Mouse (Mus musculus): ENCODE data around the gene Gnai2.

Gnai2 gene

GRCm38 (mm10) chr9:107657144-107657543, 22.0 kb upstream of the Gnai2 start:
- no peak for DNase-seq

DNA sequence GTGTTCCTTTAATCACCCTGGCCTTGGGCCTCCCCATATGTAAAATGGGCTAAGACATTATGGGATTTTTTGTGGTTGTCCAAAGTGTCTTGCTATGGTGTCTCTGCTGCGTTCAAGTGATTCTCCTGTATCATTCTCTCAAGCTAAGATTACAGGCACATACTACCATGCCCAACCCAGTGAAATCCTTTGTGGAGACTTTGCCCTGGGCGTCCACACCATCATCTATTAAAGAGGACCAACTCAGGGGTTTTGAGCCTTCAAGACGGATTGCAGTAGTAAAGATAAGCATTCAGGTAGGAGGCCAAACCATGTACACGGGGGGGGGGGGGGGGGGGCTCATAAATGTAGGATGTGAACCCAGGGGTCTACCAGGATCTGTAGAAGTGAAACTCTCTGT, 19.4 kb upstream of the Gnai2 start:
- no peak for DNase-seq

DNA sequence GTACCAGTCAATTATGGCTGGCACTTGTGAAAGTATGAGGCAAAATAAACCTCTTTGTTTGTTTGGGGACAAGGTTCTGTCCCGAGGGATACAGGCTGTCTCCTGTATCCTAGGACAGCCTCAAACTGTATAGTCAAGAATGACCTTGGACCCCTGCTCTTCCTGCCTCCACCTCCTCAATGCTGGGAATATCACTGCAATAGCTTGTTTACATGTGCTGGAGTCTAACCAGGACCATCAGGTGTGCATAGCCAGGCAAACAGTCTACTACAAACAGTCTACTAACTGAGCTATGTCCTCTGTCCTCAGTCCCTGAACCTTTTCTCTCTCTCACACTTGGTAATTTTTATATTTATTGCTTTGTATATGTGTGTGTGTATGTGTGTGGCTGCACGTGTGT, 18.3 kb upstream of the Gnai2 start:
- no peak for DNase-seq

DNA sequence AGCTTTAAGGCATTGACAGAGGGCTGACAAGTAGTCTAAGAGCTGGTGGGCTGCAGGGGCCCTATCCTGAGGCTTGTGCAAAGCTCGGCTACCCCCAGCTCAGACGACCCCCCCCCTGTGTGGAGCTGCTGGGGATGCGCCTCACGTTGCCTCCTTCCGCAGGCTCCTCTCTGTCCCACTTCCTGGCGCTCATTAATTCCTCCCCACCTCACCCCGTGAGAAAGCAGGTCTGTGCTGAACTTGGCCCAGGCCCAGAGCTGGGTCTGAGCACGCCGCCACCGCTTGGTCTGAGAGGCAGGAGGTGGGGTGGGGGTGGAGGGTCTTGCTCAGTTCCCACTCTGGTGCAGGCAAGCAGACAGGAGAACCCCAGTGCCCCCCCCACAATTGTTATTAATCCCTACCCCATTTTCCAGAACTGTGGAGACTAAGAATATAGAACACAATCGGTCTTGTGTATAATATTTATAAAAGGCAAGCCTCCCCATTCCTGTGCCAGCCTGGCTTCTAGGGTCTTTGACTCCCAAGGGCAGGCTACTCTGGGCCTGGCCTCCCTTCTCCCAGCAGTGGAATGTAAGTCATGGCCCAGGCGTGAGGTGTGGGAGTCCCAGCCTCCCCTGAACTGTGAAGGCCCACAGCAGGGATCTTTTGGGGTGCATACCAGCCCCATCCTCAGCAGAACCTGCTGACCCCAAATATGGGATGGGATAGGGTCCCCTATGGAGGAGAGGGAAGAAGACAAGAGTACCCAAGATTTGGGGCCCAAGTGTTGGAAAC, 15.7 kb upstream of the Gnai2 start:
- no peak for DNase-seq

- no peak for DNase-seq
These were observed 15.1 kb upstream of the Gnai2 start for GRCm38 (mm10) chr9:107650225-107650624.

DNA sequence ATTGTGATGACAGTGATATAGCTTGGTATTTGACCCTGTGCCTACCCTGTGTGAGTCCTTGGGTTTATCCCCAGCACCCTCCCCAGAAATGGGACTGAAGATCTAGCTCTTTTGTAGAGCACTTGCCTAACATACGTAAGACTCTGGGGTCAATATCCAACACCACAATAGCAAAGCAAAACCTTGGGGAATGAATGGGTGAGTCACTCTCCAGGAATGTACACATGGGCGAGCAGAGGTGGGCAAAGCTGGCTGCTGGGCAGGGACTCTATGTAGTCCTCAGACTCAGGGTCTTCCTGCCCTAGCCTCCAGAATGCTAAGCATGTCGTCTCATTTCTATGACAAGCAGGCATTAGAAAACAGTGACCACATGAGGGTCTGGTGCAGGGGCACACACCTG, 13.6 kb upstream of the Gnai2 start:
- no peak for DNase-seq

DNA sequence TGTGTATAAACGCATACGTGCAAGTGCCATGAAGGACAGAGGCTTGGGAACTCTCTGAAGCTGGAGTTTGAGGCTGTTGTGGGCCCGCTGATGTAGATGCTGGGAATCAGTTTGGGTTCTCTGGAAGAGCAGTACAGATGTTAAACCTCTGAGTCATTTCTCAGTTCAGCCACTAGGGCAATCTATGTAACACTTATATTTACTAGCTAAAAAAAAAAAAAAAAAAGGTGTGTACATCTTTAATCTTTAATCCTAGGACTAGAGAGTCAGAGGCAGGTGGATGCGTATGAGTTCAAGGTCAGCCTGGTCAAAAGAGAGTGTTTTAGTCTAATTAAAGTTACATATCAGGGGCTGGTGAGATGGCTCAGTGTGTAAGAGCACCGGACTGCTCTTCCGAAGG, 11.8 kb upstream of the Gnai2 start:
- no peak for DNase-seq

GRCm38 (mm10) chr9:107645577-107645976, 10.4 kb upstream of the Gnai2 start:
- peak; percentile 88 for DNase-seq

DNA sequence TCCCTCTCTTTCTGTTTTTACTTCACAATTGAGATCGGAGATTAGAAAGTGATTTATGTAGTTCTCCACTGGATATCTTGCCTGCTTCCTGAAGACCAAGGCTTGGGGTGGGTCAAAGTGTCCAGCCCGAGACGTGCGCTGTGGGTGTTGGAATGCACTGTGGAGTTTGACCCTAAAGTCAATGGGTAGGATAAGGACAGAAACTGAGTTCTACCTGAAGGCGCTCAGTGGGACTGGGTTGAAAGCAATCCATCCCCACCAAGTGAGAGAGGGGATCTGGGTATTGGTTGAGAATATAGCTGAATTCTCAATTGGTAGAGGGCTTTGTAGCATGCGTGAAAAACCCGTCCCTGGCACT, 10.0 kb upstream of the Gnai2 start:
- DNase-seq, result no peak

- peak; percentile 96 for DNase-seq
These were observed 9.5 kb upstream of the Gnai2 start for GRCm38 (mm10) chr9:107644495-107645152.

DNA sequence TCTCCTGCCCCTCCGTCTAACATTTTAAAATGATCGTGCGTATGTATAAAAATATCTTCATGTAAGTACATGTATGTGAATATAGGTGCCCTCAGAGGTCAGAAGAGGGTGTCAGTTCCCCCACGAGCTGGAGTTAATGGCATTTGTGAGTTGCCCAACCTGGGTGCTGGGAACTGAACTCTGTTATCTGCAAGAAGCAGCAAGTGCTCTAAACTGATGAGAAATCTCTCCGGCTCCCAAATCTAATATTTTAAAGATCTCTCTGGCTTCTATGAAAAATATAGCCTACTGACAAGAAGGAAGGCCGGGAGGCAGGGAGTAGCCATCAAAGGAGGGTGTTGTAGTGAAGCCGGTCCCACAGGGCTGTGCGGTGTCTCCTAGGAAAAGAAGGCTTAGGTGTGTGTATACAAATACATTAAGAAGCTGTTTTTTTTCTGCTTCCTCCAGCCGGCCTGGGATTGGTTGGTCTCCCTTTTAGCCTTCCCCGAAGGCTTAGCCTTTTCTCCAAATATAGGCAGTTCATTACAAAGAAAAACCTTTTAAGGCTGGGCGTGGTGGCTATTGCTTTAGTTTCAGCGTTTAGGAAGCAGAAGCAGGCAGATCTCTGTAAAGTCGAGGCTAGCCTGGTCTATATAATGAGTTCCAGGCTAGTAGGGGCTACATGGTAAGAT, 8.5 kb upstream of the Gnai2 start:
- DNase-seq, result no peak

DNA sequence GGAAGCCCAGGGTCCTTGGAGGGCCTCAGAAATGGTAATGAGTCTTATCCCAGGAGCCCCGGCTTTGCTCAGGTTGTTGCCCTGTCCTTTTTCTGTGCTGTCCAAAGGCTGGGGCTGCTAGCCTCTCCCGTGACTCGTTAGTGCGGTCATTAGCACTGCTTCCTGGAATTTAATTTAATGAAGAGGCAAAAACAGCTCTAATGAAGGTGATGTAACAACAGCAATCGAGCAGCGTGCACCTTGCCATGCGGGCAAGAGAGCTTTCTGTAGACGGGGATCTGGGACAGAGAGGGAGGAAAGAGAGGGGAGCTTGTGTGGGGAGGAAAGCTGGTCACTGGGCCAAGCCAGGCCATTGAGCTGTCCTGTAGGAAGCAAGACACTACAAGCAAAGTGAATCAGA, 6.5 kb upstream of the Gnai2 start:
- no peak for DNase-seq

GRCm38 (mm10) chr9:107640257-107640772, 5.1 kb upstream of the Gnai2 start:
- peak; percentile 40 for DNase-seq

GRCm38 (mm10) chr9:107637070-107637469, 1.9 kb upstream of the Gnai2 start:
- no peak for DNase-seq

GRCm38 (mm10) chr9:107634406-107635278, 525 bp downstream of the Gnai2 start:
- DNase-seq, result no peak

- DNase-seq, result peak; percentile 31
These were observed 1.3 kb downstream of the Gnai2 start for GRCm38 (mm10) chr9:107633661-107634405.

- peak; percentile 87 for DNase-seq
These were observed 2.0 kb downstream of the Gnai2 start for GRCm38 (mm10) chr9:107633091-107633660.

DNA sequence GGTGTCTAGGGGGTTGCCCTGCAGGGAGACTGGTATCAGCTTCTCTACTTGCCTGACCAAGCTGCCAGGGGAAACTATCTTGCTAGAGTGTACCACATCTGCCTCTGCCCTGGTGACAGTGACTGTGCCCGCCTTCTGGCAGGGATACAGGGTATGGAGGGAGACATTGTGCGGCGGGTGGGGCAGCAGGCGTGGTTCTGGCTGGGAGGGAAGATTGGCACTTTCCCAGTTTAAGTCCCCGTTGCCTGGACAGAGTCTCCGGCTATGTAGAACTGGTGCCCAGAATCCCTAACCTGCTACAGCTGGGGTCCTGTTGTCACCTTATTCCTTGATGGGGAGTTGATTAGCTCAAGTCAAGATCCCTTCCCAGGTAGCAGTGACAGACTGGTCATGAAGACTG, 2.7 kb downstream of the Gnai2 start:
- DNase-seq, result peak; percentile 73

DNA sequence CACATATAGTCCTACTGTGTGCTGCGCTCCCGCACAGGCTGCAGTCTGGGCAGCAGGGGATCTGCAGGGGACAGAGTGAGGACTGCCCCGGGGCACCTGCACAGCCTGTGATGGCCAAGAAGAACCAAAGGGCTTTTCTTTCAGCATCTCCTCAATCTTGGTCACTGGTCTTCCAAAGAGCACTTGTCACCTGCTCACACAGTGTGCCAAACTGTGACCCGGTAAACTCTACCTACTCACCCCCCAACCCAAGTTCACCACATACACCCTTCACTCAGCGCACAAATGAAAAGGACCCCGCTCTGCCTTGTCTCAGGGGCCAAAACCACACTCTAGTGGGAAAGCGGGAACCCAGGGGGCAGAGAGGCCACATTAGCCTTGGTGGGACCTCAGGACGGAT, 3.3 kb downstream of the Gnai2 start:
- no peak for DNase-seq

DNA sequence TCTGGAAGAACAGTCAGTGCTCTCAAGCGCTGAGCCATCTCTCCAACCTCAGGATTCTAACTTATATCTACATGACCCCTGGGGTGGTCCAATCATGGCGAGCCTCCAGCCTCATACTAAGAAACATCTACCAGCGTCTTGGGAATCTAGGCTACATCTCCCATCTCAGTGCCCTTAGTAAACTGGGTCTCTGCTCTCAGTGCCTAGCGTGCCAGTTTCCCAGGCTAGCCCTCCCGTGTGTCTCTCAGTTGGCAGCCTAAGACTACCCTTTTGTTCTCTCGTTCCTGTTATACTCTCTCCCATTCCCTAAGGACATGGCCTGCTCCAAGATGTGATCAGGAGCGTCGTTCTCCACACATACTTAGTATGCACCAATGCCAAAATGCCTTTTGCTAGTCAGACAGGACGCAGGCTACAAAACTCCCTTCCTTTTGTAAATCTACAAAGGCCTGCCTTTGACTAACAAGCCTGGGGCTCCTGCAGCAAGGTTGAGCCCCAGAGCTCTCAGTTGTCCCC, 3.8 kb downstream of the Gnai2 start:
- DNase-seq, result no peak

DNA sequence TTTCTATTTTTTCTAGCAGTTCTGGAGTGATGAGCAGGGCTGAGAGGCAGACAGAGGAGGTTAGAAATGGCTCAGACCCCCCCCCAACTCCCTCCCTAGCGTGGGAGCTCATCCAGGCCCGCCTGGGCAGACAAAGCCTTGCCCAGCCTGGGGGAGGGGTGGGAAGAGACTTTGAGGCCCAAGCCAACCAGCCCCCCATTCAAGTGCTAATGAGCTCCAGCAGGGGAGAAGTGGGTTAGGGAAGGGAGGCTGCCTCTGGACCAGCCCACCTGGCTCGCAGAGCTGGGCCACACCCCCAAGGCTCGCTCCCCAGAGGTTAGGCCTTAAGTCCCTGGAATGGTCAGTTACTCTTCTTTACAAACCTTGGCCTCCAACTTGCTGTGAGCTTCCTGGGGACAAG, 4.6 kb downstream of the Gnai2 start:
- no peak for DNase-seq
